Mouse (Mus musculus) heart, embryonic 13.5 days (tissue): Measurements from ENCODE around the gene Stard10. TPM values are rescaled to one million over a fixed set of nuclear protein-coding genes. Genes with fewer than 3 reads are reported as not detected.

Experiments
- ATAC-seq: fragments of 200-750 bp; cut with Nextera tagmentation; 2 replicates; pipeline ENCODE4 v1.8.0; 2017; ENCODE audit warnings: moderate TSS enrichment; ENCODE audit not compliant: insufficient number of reproducible peaks, low FRiP score, low TSS enrichment; ENCODE audit errors: extremely low read depth
- H3K27ac ChIP-seq: fragments of 300-500 bp; sonication (generic); replicated peaks from 2 replicates; pipeline ENCODE4 v1.5.1; 2015; ENCODE audit warnings: moderate library complexity, mild to moderate bottlenecking, inconsistent platforms
- H3K27me3 ChIP-seq: fragments of 300-500 bp; sonication (generic); replicated peaks from 2 replicates; pipeline ENCODE4 v1.6.1; 2015; ENCODE audit warnings: mild to moderate bottlenecking, inconsistent platforms
- H3K36me3 ChIP-seq: fragments of 300-500 bp; sonication (generic); 2 replicates; pipeline ENCODE4 v1.6.1; 2015; ENCODE audit warnings: mild to moderate bottlenecking, inconsistent platforms
- H3K4me1 ChIP-seq: fragments of 300-500 bp; sonication (generic); 2 replicates; pipeline ENCODE4 v1.6.1; 2015; ENCODE audit warnings: inconsistent platforms
- H3K4me2 ChIP-seq: fragments of 300-500 bp; sonication (generic); 2 replicates; pipeline ENCODE4 v1.6.1; 2015; ENCODE audit warnings: inconsistent platforms, mild to moderate bottlenecking, moderate library complexity
- H3K4me3 ChIP-seq: fragments of 300-500 bp; sonication (generic); 2 replicates; pipeline ENCODE4 v1.5.1; 2015; ENCODE audit warnings: moderate library complexity, mild to moderate bottlenecking, inconsistent platforms
- H3K9ac ChIP-seq: fragments of 300-500 bp; sonication (generic); 2 replicates; pipeline ENCODE4 v1.6.1; 2015; ENCODE audit warnings: inconsistent platforms, mild to moderate bottlenecking, moderate library complexity
- H3K9me3 ChIP-seq: fragments of 300-500 bp; sonication (generic); 2 replicates; pipeline ENCODE4 v1.6.1; 2016; ENCODE audit warnings: inconsistent platforms
- WGBS: fragments of 180-500 bp; shearing (Covaris S2); methylation state at CpG from one replicate; pipeline ENCODE4 v1.1.7; 2015; ENCODE audit warnings: mixed read lengths; 5-methylcytosine and 5-hydroxymethylcytosine counted together
- polyA plus RNA-seq: library from polyadenylated mRNA; unstranded; fragments of >200 nt; fragmentation: Nextera tagmentation; extraction: Ambion mirVana; gene quantifications from 2 replicates; pipeline ENCODE4 v1.2.1, GENCODE M21; 2015

Stard10 gene
- polyA plus RNA-seq, 1 experiment from 2014 or later, result 32.9 TPM

DNA sequence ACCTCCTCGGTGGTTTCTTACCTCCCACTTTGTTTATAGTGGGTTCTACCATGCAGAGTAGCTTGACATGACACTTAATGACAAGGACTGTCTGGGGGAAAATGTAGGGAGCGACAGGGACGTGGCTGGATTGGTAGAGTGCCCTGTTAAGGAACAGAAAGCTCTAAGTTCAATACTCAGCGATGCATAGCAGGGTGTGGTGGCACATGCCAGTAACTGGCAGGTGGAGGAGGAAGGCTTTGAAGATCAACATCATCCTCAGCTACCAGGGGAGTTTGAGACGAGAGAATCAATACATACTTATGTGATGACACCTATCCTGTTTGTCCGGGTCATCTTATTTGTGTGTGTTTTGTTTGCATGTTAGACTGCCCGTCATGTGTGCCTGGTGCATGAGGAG lies 52.8 kb downstream of the Stard10 start:
- Histone ChIP-seq H3K36me3 (no peaks in the 10 kb centered on the region), H3K27ac (no peak overlapping the region), H3K27me3 (peaks cover 13% of the 10 kb centered on the region; the same call in 1 of the 2 replicates), H3K9me3 (0 out of 2 replicates have a peak, but pooled peaks cover 4% of the 10 kb centered on the region), H3K4me1 (peaks cover 4% of the 10 kb centered on the region; the same call in 1 of the 2 replicates), H3K4me3 (no peak overlapping the region), H3K4me2 (no peak overlapping the region), H3K9ac (no peak overlapping the region)
- WGBS, result 72% methylated on average over 7 of the region's 7 CpGs
- ATAC-seq, result no peak

DNA sequence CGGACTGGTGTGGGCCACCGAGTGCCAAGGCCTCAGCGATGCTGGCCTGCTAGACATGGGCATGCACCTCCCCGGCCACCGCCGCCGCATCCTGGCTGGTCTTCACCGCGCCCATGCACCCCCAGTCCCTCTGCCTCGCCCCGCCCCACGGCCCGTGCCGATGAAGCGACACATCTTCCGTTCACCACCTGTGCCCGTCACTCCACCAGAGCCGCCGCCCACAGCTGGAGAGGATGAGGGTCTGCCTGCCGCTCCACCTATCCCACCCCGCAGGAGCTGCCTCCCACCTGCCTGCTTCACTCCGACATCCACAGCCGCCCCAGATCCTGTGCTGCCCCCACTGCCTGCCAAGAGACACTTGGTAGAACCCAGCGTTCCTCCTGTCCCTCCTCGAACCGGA lies 56.2 kb downstream of the Stard10 start:
- 0 out of 2 replicates have a peak, but pooled peaks cover 4% of the 10 kb centered on the region for H3K9me3 ChIP-seq
- H3K4me1 ChIP-seq, result peaks cover 13% of the 10 kb centered on the region
- no peaks in the 10 kb centered on the region for H3K36me3 ChIP-seq
- H3K9ac ChIP-seq, result no peak overlapping the region
- H3K27ac ChIP-seq, result no peak overlapping the region
- peaks cover 13% of the 10 kb centered on the region; the same call in 1 of the 2 replicates for H3K27me3 ChIP-seq
- ATAC-seq, result no peak
- WGBS, result 74% methylated on average over 26 of the region's 26 CpGs
- no peak overlapping the region for H3K4me3 ChIP-seq
- H3K4me2 ChIP-seq, result no peak overlapping the region

DNA sequence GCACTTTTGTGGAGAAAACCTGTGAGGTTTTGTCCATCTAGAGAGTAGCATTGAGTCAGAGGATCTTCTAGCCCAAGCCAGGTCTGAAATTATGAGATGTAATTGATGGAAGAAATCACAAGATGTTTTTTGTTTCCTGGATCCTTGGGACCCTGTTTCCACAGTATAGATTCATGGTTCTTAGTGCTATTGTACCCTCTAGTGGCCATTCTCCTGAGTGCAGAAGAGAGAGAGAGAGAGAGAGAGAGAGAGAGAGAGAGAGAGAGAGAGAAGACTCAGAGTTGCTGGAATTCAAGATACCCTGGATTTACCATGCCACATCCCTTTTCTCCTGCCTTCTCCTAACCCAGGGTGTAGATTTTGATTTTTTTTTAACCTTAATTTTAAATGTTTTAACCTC lies 57.3 kb downstream of the Stard10 start:
- H3K27ac ChIP-seq, result no peak overlapping the region
- no peak overlapping the region for H3K9ac ChIP-seq
- peaks cover 22% of the 10 kb centered on the region for H3K4me1 ChIP-seq
- 0 out of 2 replicates have a peak, but pooled peaks have one; percentile 37 for ATAC-seq
- H3K36me3 ChIP-seq, result no peaks in the 10 kb centered on the region
- no peak overlapping the region for H3K4me3 ChIP-seq
- H3K27me3 ChIP-seq, result peaks cover 13% of the 10 kb centered on the region; the same call in 1 of the 2 replicates
- 0 out of 2 replicates have a peak, but pooled peaks cover 4% of the 10 kb centered on the region for H3K9me3 ChIP-seq
- H3K4me2 ChIP-seq, result no peak overlapping the region

DNA sequence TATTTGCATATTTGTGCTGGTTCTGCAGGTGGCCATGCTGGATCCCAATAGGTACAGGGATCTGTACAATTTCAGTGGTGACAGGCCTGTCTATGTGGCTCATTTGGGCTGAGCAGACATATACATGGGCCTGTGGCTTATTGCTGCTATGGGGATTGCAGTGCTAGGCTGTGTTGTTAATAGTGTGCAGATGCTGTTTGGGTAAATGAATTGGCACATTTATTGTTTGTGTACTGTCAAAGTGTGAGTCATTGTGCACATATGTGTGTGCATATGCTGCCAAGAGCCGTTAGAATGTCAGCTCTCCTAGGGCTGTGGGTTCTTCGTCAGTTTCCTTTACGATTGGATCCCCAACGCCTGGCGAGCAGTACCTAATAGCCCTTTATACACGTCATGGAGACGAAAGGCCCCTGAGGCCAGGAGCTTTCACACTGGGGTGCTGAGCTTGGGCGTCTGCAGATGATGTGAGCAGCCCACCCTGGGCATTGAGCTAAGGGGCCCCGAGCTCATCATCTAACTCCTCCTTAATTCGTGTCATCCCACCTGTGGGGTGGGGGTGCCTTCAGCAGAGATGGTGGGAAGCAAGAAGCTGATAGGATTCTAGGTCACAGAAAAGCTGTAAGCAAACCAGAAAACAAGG lies 59.9 kb downstream of the Stard10 start:
- Histone ChIP-seq H3K27me3 (peaks cover 13% of the 10 kb centered on the region; the same call in 1 of the 2 replicates), H3K36me3 (no peaks in the 10 kb centered on the region), H3K9ac (no peak overlapping the region; the same call in 1 of the 2 replicates), H3K4me1 (peaks cover 31% of the 10 kb centered on the region), H3K27ac (no peak overlapping the region), H3K4me3 (no peak overlapping the region), H3K4me2 (no peak overlapping the region), H3K9me3 (no peaks in the 10 kb centered on the region)
- ATAC-seq, result no peak
- WGBS, result 72% methylated on average over 10 of the region's 10 CpGs

DNA sequence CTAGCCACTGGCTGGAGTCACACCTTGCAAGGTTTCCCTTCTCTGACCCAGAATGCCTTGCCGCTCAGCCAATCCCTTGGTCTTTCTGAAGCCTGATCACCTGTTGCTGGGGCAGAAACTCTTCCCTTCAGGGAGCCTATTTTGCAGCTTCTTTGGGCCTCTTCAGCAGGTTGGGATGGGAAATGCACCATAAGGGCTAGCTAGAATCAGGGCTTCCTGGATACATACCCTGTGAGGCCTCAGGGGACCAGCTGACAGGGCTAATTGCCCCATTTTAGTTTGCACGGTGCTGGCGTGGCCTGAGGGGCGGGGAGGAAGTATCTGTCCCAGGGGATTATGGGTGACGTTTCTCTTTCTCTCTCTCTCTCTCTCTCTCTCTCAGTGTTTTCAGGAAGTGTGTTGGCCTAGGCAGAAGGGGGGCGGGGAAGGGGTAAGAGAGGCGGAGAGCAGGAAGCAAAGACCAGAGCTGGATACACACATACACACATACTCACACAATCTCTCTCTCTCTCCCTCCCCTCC lies 60.9 kb downstream of the Stard10 start:
- 0 out of 2 replicates have a peak, but pooled peaks have one; percentile 29 for ATAC-seq
- peak overlapping the region; percentile 77 for H3K9ac ChIP-seq
- H3K4me2 ChIP-seq, result peak overlapping the region; percentile 65
- peaks cover 31% of the 10 kb centered on the region for H3K4me1 ChIP-seq
- no peaks in the 10 kb centered on the region for H3K9me3 ChIP-seq
- peak overlapping the region; percentile 40 for H3K4me3 ChIP-seq
- no peaks in the 10 kb centered on the region for H3K36me3 ChIP-seq
- peaks cover 8% of the 10 kb centered on the region; the same call in 1 of the 2 replicates for H3K27me3 ChIP-seq
- 34% methylated on average over 6 of the region's 7 CpGs for WGBS
- H3K27ac ChIP-seq, result peak overlapping the region; percentile 78

DNA sequence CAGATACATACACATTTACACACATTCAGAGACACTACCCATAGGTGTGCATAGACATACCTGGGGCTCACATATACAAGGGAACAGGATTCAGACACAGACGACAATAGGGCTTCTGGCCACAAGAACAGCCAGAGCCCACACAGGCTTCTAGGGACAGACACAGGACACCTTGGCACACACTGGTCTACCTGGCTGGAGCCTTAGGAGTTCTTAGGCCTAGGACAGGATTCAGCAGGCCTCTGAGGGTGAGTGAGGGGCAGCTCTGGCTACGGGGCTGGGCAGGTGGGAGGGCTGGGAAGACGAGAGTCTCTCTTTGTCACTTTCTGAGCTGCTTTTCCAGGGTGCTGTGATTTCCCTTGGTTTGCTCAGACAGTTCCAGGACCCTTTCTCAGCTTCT lies 61.4 kb downstream of the Stard10 start:
- ATAC-seq, result no peak
- Histone ChIP-seq H3K4me1 (peaks cover 31% of the 10 kb centered on the region), H3K9me3 (no peaks in the 10 kb centered on the region), H3K36me3 (no peaks in the 10 kb centered on the region), H3K4me2 (peak overlapping the region; percentile 65), H3K27ac (peak overlapping the region; percentile 78), H3K9ac (peak overlapping the region; percentile 77), H3K4me3 (peak overlapping the region; percentile 40), H3K27me3 (peaks cover 3% of the 10 kb centered on the region; the same call in 1 of the 2 replicates)
- WGBS, result 54% methylated on average over 3 of the region's 3 CpGs

DNA sequence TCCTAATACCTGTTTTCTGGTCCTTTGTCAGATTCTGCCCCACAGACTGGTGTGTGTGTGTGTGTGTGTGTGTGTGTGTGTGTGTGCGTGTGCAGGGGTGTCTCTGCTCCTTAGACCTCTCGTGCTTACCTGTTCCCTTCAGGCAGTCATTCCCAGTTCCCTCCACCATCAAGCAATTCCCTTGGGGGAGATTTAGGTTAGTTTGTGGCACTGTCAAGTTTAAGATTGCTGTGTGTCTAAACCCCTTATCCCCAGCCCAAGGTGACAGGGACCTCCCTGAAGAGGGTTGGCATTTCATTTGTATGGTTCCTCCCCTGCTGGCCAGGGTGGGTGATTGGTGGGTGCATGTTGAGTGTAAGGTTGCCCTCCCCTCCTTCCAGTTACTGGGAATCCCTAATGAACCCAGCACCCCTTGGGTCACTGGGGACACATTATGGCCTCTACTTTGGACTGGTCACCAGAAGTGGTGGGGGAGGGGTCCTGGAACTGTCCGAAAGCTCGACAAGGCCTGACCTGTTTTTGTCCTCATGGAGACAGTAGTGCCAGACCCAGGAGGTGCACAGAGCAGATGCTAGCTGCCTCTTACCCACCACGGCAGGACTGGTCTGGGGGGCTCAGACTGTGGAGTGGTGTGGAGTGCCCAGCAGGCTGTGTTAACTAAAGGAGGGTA lies 62.0 kb downstream of the Stard10 start:
- WGBS, result 49% methylated on average over 5 of the region's 5 CpGs
- H3K27me3 ChIP-seq, result no peaks in the 10 kb centered on the region

DNA sequence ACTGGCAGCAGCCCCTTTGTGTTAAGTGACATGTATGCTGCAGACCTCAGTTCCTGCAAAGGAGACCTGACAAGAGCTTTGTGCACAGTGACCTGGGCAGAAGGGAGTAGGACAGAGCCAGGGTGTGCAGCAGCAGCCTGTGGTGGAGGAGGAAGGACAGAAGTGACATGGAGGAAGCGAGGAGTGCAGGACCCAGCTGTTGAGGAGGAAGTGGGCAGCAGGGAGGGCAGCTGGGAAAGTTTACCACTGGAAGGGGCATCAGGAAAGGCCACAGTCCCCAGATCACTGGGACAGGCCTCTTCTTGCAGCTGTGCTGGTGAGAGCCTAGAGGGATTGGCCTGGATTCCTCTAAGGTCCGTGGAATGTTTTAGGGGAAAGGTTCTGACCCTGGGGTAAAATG lies 62.8 kb downstream of the Stard10 start:
- H3K4me1 ChIP-seq, result peaks cover 41% of the 10 kb centered on the region
- H3K27ac ChIP-seq, result peak overlapping the region; percentile 78
- H3K36me3 ChIP-seq, result no peaks in the 10 kb centered on the region
- peak overlapping the region; percentile 77 for H3K9ac ChIP-seq
- 68% methylated on average over 2 of the region's 2 CpGs for WGBS
- H3K27me3 ChIP-seq, result no peaks in the 10 kb centered on the region
- no peak overlapping the region for H3K4me3 ChIP-seq
- H3K9me3 ChIP-seq, result no peaks in the 10 kb centered on the region
- no peak for ATAC-seq
- H3K4me2 ChIP-seq, result peak overlapping the region; percentile 65

More for the DNA sequence above, 62.0 kb downstream of the Stard10 start:
- peak overlapping the region; percentile 40 for H3K4me3 ChIP-seq
- no peaks in the 10 kb centered on the region for H3K9me3 ChIP-seq
- peak overlapping the region; percentile 78 for H3K27ac ChIP-seq
- H3K4me2 ChIP-seq, result peak overlapping the region; percentile 65
- H3K36me3 ChIP-seq, result no peaks in the 10 kb centered on the region
- peak overlapping the region; percentile 77 for H3K9ac ChIP-seq
- ATAC-seq, result no peak
- H3K4me1 ChIP-seq, result peaks cover 33% of the 10 kb centered on the region

DNA sequence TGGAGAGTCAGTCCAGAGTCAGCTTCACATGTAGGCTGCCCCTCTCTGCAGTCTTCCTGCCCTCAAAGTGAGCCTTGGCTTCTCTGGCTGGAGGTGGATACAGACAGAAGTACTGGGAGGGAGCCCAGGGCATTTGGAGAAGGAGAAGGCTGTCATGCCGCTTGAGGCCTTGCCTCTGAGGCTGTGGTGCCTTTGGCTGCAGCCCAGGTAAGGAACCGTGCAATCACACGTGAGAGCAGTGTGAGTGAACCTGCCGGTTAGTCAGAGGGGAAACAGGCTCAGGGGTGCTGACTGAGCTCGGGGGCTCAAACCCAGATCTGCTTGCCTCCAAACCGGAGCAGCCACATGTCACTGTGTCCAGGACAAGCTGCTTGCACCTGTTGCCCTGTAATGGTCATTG lies 64.6 kb downstream of the Stard10 start:
- Histone ChIP-seq H3K36me3 (no peaks in the 10 kb centered on the region), H3K9ac (no peak overlapping the region), H3K4me2 (no peak overlapping the region), H3K4me3 (no peak overlapping the region), H3K9me3 (no peaks in the 10 kb centered on the region), H3K27ac (no peak overlapping the region), H3K4me1 (peaks cover 59% of the 10 kb centered on the region), H3K27me3 (no peaks in the 10 kb centered on the region)
- ATAC-seq, result no peak
- 81% methylated on average over 6 of the region's 6 CpGs for WGBS

DNA sequence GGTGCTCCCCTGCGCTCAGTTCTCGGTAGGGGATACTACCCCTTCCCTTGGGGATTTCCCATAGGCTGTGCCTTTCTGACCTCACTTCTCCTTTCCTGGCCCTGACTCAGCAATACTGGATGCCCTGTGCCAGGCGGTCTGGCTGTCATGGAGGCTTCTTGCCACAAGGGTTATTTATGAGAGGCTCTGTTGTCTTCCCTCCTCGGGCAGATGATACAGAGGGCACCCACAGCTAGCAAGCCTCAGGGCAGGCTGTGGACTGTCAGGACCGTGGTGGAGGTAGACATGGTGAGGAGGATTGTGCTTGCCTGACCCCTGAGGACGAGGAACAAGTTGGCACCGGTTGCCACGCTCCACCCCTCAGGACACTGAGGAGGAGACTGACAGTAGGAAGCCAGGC lies 65.5 kb downstream of the Stard10 start:
- Histone ChIP-seq H3K9me3 (no peaks in the 10 kb centered on the region), H3K4me2 (no peak overlapping the region), H3K36me3 (peaks cover 6% of the 10 kb centered on the region; the same call in 1 of the 2 replicates), H3K9ac (no peak overlapping the region), H3K4me3 (no peak overlapping the region), H3K27me3 (no peaks in the 10 kb centered on the region), H3K4me1 (peaks cover 55% of the 10 kb centered on the region), H3K27ac (no peak overlapping the region)
- WGBS, result 63% methylated on average over 8 of the region's 8 CpGs
- ATAC-seq, result no peak

DNA sequence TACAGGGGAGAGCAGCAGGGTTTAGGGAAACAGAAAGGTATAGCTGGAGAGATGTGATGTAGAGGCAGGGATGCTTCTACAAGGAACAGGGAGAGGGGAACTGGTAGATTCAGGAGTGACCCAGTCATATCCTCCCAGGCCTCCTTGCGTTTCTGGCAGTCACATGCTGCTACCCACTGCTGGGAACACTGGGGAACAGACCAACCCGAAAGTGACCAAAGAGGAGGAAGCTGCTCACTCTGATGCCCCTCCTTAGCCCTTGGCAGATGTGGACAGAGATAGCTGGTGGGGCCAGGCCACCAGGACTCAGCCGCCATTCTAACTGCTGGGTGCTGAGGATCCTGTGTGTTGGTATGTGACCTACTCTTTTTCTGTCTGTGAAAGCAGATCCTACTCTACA lies 66.9 kb downstream of the Stard10 start:
- Histone ChIP-seq H3K4me3 (no peak overlapping the region), H3K4me1 (peaks cover 44% of the 10 kb centered on the region), H3K9ac (no peak overlapping the region), H3K27me3 (0 out of 2 replicates have a peak, but pooled peaks cover 4% of the 10 kb centered on the region), H3K36me3 (peaks cover 20% of the 10 kb centered on the region), H3K4me2 (no peak overlapping the region), H3K27ac (no peak overlapping the region), H3K9me3 (no peaks in the 10 kb centered on the region)
- WGBS, result 63% methylated on average over 3 of the region's 3 CpGs
- ATAC-seq, result no peak
